Mouse (Mus musculus) liver, embryonic 18 days (tissue): ENCODE results near the gene Gm20809. TPM values are rescaled to one million over a fixed set of nuclear protein-coding genes. Genes with fewer than 3 reads are reported as not detected.

Experiments
- polyA plus RNA-seq: library from polyadenylated mRNA; depleted of rRNA; stranded (reverse); fragments of >200 nt; gene quantifications from 2 replicates; pipeline ENCODE4 v1.2.3, GENCODE M21; 2012; rRNA removed

Gm20809 gene
- polyA plus RNA-seq = not detected in 2 replicates

DNA sequence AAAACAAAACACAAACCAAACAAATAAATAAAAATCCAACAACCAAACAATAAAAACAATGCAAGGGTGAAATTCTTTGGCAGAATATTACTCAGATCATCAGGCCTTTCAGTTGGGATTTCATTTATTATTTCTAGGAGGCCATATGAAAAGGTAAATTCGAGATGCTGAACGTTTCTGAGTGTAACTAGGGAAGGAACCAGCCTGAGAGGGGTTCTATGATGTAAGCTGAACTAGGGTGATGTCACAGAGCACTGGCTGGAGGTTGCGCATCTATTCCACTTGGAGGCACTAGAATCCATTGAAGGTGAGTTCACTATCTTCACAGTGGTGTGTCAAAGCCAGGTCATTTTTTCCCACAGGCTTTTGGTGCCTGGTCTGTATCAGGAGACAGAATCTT is at the start of gene Gm20809:
Gene Gm20809 (plus strand): TSS at position 301 of the 400 bp plus-strand sequence.

